Mouse (Mus musculus) ovary, postnatal 14 days (tissue): ENCODE data around the gene Pcx.
A peak's percentile ranks its signal among the peaks of the same experiment; 100 is the strongest.

Experiments used
- DNase-seq: peaks from one replicate; pipeline ENCODE4 v3.0.0; 2022; ENCODE audit warnings: low spot score

Gene Pcx

DNA sequence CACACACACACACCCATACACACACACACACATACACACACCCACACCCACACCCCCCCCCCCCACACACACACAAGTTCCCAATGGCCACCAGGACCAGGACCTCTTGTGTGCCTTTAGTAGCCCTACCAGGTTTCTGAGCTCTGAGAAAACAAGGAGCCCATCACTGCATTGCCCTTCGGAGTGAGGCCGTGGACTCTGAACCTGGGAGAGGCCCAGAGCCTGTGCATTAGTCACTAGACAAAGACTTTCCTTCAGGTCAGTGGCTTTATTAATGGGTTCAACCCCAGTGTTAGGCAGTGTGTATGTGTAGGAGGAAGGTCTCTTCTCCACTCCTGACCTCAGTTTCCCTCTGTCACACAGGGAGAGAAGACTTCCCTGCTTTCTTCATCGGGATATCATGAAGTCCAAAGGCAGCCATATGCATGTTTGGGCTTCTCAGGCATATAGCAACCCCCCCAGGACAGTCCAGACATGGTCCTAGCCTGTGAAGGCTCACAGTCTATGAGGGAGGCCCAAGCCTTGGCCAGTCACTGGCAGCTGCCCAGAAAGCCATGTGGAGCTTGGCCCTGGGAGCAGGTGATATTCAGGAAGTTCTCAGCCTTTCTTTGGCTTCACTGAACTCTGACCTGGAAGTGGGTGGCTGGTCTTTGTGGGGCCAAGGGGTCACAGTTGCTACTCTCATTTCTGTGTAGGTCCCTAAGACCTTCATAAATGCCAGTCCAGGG, 13.6 kb upstream of the Pcx start:
- DNase-seq: no peak

DNA sequence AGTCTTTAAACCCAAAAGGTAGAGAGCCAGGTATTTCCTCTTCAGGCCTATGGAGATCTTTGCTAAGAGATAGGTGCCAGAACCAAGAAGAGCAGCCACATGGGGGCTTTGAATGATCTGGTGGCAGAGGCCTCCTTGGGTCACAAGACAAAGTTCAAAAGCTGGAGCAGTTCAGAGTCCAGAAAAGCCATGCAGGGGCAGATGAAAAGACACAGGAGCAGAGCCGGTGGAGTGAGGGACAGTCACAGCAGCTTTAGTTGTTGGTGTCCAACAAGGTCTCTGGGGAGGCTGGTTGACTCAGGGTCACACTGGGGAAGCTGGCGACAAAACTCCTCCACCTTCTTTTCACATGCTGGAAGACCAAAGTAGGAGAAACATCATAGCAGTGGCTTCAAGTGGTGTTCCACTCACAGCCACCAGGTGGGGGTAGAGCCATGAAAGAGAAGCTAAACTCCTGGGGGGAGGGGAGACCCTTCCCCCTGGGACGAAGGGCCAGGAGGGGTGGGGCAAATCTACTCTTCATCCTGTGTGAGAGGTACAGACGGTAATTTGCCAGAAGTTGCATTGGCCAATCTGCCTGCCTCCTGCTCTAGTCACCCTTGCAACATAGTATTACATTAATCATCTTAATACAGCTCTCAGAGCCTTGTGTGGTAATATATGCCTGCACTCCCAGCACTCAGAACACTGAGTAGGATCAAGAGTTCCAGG, 12.9 kb upstream of the Pcx start:
- DNase-seq: peak; percentile 69

DNA sequence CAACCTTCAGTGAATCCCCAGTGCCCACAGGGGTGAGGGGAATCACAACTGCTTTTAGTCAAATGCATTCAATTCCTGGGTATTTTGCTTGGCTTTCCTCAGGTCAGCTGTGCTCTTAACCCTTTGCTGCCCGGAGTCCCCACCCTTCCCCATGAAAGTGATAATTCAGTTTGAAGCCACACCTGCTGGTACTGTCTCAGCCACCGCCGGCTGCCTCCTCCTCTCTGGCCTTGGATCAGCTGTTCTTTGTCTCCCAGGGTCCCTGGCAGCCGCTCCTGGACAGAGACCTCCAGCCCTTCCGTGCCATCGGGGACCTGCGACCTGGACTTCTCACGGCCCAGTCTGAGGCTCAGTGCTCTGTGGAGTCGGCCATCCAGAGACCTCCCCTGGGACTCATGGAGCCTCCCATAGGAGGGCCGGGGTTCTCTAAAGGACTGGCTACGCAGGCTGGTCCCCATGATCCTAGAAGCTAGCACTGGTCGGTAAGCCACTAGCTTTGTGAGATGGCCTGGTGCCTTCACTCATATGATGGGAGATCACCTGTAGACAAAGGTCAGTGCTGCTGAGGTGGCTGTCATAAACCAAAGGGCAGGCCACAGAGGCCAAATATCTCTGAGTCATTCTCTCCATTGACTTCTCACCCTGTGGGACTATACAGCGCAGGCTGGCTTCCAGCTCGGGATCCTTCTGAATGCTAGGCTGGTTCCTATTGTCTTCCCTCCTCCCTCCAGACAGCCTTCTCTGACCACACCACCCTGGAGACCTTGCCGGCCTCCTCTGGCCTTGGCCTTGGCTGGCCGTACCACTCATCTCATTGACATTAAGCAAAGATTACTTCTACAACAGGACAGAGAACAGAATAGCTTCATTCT, 12.0 kb upstream of the Pcx start, which contains the start of gene 2010003K11Rik:
TSS of gene 2010003K11Rik (minus strand) at position 522 of the 872 bp plus-strand sequence.
- DNase-seq: no peak

DNA sequence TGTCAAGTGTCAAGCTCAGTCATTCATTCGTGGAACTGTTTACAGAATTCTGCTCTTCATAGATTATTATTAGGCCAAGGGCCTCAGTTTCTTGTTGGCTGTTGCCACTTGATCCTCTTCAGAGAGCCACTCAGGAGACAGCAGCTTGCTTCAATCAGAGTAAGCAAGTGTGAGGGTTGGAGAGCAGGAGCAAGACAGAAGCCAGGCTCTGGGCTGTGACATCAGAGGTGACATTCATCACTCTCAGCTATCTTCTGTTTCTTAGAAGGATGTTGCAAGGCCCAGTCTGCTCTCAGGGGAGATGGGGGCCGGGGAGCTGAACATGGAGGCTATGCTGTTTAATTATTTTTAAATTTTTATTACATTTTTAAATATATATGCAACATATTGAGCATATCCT, 7.6 kb upstream of the Pcx start:
- DNase-seq: no peak

DNA sequence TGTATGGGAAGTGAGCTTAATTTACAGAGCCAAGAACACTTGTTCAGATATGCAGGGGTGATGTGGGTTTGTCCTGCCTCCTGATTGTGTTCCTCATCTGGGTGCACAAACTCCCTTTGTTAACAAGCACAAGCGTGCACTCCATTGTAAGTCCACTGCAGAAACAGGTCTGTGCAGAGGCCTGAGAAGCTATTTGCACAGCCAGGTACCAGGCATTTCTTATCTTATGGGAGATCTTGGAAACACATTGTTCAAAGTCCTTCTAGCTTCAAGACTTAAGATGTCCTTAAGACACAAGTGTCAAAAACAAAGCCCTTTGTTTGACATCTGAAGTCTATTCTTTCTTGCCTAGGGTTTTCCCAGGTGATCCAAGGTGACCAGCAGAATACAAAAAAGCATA, 5.4 kb upstream of the Pcx start:
- no peak for DNase-seq

DNA sequence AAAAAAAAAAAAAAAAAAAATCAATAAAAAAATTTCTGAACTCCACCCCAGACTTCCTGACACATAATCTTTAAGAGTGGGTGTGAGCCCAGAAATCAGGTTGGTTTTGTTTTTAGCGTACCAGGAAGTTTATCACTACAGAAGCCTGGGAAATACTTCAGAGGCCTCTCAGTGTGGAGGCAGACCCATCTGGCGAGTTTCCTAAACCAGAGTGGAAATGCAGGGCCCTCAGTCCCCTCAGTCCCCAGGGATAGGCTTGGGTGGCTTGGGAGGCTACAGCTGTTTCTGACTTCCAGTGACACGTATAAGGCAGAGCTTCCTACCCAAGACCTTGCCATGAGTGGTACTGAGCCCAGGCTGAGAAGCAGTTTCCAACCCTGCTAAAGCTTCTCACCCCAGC, 2.5 kb upstream of the Pcx start:
- DNase-seq: no peak

DNA sequence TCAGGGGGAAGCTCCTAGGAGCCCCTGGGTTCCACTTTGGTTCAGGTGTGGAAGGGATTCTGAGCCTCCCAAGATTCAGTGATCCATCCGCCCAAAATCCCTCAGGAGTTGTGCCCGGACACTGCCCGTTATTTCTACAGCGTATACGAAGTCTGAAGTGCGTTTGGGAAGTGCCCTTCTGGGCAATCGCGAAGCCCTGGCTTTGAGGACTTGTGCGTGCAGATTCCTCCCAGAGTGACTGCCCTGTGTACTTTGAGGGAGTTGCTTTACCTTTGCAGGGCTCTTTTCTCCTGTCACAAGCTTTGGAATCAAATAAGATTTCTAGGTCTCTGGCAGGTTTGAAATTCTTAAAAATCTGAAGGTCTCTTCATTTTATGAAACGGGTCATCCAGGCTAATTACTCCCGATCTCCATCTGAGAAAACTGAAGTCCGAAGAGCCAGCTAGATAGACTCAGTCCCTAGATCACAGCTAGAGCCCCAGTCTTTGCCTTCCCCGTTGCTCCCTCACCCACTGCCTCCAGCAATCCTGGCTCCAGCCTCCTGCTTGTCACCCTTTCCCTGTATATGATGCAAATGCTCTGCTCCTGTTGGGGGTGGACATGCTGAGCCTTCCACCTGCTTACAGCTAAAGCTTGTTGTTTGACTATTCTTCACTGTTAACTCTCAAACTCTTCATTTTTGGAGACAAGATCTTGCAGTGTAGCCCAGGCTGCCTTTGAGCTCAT, 1.0 kb downstream of the Pcx start:
- no peak for DNase-seq

DNA sequence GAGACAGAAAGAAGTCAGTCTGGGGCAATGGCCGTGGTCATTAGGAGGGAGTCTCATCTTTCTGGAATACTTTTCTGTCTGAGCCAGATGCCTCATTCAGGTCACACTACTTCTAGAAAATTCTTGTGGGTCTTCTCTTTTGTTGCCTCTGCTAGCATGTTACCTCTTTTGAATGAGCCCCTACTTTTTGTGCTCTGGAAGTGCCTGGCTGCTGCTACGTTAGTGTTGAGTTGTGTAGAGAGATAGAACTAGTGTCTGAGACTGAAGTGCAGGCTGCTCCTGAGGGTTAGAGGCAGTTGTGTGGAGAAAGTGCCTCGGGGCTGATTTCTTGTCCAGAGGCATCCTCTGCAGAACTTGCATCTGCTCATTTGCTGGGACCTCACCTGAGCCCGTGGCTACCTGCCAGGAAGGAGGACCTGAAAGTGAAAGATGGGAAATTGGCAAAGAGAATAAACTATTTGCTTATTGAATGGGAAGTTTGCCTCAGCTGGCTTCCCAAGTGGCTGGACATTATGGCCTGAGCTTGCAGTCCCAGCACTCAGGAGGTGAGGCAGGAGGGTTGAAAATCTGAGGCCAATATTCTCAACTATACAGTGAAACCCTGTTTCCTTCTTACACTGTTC, 3.1 kb downstream of the Pcx start:
- no peak for DNase-seq

DNA sequence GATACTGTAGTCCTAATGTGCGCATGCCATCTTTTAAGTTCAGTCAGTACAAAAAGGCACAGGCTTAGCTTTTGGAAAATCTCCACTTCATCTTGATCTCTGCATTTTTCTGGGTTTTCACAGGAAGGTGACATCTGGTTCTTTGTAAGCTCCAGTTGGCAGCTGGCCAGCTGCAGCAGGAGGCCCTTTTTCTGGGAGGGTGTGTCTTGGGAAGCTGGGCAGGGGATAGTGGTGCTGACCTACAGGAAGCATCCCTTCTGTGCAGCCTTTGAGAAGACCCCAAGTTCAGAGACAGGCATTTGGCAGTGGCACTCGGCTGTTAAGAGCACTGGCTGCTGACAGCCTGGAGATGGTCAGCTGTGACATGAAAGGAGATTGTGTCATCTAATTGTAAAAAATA, 5.5 kb downstream of the Pcx start:
- no peak for DNase-seq

DNA sequence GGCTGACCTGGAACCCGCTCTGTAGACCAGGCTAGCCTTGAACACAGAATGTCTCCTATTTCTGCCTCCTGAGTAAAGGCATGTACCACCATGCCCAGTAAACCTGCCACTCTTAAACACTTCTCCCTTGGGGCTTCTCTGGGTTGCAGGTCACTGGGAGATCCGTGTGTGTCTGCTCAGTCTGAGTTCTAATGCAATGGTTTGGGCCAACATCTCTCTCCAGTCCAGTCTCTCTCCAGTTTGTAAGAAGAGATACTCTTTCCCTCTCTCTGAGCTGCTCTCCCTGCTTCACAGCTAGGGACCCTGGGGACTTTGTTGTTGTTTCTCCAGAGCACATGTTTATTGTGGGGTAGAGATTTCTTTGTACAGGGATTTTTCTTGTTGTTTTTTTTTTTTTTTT, 6.0 kb downstream of the Pcx start:
- no peak for DNase-seq

DNA sequence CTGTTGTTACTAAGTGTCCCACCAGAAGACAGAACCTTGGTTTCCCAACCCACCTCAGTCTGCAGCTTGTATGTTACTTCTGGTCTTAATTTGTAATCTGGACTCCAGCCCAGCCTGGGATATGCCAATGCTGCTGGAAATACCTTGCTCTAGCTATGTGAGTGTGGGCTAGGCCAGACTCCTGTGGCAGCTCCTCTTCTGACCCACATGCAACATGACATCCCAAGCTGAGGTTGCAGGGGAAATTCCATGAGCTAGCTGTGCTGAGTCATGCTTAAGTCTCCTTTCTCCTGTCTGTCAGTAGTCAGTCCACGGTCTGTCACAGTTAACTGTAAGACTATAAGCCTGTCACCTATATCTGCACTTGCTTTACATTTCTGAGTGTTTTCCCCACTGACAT, 7.2 kb downstream of the Pcx start:
- no peak for DNase-seq

DNA sequence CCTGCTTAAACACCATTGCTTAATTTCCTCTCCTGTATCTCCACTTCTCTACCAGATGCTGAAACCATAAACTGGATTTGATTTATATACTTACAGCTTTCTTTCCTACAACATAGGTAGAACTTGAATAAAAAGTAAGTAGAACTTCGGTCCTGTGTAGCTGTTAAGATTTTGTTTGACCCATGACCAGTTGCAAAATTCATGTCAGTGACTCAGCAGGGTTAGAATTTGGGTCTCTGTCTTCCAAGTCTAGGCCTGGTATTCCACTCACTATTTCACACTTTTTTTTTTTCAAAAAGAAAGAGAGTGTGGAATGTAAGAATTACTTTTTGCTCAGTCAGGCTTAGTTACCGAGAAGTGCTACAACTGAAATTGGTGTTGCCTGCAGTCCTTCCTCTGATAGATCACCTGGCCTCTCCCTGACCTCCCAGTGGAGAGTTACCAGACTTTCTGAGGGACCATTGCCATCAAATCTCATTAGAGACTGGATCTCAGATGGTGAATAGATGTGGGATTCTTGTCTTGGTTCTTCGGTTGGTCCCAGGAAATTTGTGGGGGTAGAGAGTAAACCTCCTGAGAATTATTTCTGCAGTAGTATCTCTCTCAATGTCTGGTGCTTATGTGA, 11.3 kb downstream of the Pcx start:
- no peak for DNase-seq

DNA sequence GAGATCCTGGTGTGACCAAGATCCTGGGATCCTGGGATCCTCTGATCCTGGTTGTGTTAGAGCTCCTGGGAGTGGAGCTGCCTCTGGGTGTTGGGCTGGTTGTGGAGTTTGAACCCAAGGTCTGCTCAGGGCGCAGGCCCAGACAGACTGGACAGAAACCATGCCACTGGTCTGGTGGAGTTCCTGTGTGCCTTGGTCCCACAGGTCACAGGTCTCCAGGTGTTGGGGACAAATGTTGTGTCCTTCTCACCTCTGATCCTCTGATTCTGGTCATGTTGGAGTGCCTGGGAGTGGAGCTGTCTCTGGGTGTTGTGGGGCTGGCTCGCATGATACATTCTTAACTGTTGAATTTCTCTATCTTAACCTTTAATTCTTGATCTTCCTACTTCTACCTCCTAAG, 24.4 kb downstream of the Pcx start:
- DNase-seq: no peak

DNA sequence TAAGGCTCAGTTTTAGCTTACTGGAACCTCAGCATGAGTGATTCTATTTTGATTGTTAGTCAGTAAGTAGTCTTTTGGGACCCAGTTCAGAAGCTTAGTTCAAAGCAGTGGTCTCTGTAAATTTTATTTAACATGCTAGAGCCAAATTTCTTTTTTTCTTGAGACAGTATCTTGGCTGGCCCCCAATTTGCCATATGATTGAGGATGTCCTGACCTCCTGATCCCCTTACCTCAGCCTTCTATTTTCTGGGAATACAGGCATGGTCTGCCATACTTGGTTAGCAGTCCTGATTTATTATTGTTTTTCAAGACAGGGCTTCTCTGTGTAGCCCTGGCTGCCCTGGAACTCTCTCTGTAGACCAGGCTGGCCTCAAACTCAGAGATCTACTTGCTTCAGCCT, 25.6 kb downstream of the Pcx start:
- no peak for DNase-seq

DNA sequence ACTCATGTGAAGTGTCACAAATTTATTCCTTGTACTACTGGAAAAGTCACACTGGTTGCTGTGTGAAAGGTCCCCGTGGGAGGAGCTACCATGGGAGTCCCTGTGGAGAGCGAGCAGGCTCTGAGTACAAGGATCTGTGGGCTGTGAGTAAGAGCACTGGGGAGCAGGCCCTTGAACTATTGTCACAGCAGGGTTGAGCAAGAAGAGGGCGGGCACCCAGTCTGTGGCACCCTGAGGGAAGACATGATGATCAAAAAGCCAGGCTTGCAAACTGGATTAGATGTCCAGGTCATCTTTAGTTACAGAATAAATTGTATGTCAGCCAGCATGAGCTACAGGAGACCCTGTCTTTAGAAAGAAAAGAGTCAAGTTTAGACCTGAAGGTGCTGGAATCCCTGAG, 26.3 kb downstream of the Pcx start:
- no peak for DNase-seq

DNA sequence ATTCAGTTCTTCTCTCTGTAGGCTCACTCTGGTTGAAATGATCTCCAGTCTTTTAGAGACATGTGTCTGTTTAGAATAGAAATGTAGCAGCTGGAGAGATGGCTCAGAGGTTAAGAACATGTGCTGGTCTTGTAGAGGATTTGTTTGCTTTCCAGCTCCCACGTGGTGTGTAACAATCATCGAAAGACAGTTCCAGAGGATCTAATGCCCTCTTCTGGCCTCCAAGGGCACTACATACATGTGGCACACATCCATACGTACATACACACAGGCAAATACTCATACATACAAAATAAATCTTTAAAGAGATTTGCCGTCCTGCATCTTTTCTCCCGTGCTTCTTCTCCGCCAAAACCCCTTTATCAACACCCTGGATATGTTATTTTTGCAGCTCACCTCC, 30.0 kb downstream of the Pcx start:
- no peak for DNase-seq

DNA sequence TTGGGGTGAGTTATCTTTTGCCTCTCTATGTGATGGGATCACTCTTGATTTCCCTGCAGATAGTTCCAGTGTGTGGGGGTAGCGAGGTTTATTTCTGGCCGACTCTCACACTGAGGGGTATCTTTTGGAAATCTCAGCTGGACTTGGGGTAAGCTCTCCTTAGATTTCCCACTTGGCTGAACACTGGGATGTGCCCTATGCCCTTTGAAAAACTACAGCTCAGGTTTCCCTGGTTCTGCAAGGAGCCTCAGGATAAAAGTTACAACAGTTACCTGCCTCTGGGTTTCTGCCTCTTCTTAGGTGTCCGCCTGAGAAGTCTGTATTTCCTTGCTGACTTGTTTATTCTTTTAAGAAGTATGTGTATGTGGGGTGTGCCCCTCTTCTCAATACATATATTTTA, 30.7 kb downstream of the Pcx start:
- no peak for DNase-seq

DNA sequence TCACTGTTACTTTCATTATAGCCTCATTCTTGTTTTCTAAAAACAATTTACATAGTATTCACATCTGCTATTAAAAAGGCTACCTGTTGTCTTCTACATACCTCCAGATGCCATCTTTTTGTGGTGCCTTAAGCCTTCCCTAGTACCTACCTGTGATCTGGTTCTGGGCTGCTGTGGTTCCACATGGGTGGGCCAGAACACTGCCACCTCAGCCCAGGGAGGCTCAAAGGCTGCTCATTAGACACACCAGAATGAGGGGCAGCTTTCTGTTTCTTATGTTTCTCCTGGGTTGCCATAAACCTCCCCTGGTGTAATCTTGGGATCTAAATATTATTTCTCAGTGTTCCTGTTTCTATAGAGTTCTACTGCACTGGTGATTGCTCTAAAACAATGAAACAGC, 31.8 kb downstream of the Pcx start:
- DNase-seq: no peak

DNA sequence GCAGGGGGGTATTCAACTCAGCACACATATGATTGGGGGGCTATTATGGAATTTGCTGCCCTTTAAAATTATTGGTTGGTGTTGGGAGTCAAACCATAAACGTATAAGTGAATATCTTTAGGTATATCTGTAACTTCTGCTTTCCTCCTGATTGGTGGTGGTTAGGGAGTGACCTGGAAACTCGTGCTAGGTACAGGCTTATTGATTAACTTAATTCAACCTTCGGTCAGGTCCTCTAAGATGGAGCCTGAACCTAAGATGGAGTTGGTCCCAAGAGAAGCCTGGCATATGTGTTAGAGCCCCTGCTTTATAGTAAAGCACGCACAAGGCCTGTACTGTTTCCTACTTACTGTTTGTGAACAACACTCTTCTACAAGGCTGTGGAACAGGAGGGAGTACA, 34.8 kb downstream of the Pcx start:
- DNase-seq: no peak

DNA sequence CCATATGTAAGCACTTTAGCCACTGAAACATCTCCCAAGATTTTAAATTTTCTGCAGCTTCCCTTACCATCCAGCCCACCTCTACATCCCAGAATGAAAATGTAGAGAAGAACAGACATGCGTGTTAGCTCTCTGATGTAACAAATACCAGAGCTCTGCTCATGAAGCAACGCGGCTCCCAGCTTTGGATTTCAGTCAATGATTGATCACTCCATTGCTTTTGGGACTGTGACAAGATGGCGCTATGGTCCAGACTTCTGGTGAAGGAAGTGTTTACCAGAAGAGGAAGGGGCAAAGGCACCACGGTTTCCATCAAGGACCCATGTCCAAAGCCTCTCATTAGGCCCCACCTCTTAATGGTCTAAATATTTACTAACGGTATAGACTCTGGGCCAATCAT, 35.6 kb downstream of the Pcx start:
- no peak for DNase-seq

DNA sequence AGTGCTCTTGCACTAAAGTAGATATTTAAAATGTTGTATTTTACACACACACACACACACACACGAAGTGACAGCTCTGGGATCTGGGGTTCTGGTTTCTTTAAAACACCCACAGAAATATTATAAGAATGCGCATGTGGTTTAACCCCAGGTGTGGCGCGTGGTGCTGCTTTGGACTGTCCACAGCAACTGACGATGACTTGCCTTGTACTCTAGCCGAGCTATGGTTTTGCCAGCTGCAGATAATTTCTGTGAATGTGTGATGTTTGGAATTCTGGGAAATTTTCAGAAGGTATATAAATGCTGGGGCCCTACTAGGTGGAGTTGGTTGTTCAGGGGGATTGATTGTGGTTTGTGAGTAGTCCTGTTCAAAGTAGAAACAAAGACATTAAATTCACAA, 37.5 kb downstream of the Pcx start:
- no peak for DNase-seq
